21 mouse cellular contexts compared by ENCODE assay signal in the genomic region with DNA sequence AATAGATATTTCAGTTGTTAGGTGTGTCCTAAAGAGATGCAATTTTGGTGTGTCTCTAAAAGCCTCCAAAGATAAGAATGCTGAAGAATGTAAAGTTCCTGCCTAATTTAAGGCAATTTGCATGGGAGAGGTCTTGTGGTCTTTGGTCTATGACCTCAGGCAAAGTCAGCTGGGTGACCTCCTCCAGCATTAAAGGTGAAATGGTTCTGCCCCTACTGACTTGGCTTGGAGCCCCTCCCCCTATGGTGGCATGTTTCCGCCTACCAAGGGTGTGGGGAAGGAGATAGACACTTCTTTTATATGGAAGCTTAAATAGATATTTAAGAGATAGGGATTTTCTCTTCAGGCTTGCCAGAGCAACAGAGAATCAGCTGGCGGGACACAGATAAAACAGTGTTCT.
"Had no signal": no experiment of that assay in that cellular context is flagged by ENCODE, and none has a peak within 500 bp of the region (broad histone marks: within the 10 kb centered on the region; RNA-seq: fewer than 3 reads in every experiment).

No protein-coding gene starts in this region.

- H3K9me3 ChIP-seq: limb, embryonic 10.5 days; limb, embryonic 13.5 days; liver, embryonic 12.5 days; liver, embryonic 15.5 days; lung, embryonic 15.5 days; megakaryocyte, embryonic 14.5 days; stomach, embryonic 15.5 days had no signal

- H3K4me1 ChIP-seq: limb, embryonic 10.5 days; limb, embryonic 13.5 days; liver, embryonic 12.5 days; liver, embryonic 15.5 days; lung, embryonic 15.5 days; megakaryocyte, embryonic 14.5 days; stomach, embryonic 15.5 days had no signal

- DNase-seq: kidney, adult 18-20 months; kidney, adult 9 months; kidney, postnatal 14 days; kidney, postnatal 4 days; liver; lung, adult 18-20 months; lung, postnatal 14 days; midbrain, embryonic 14.5 days; right cerebral cortex, adult 18-20 months; right cerebral cortex, postnatal 14 days; spleen, adult 18-20 months; thymus, postnatal 25 days had no signal

- H3K36me3 ChIP-seq: limb, embryonic 10.5 days; limb, embryonic 13.5 days; liver, embryonic 12.5 days; liver, embryonic 15.5 days; lung, embryonic 15.5 days; stomach, embryonic 15.5 days had no signal

- H3K4me2 ChIP-seq: limb, embryonic 13.5 days; liver, embryonic 12.5 days; liver, embryonic 15.5 days; lung, embryonic 15.5 days; midbrain, embryonic 11.5 days; stomach, embryonic 15.5 days had no signal

- H3K27ac ChIP-seq: limb, embryonic 10.5 days; limb, embryonic 13.5 days; liver, embryonic 12.5 days; liver, embryonic 15.5 days; lung, embryonic 15.5 days; macrophage; stomach, embryonic 15.5 days had no signal

- ATAC-seq: liver, embryonic 12.5 days had no signal

- H3K4me3 ChIP-seq: limb, embryonic 10.5 days; limb, embryonic 13.5 days; liver, embryonic 12.5 days; liver, embryonic 15.5 days; lung, embryonic 15.5 days; megakaryocyte, embryonic 14.5 days; stomach, embryonic 15.5 days had no signal

- H3K27me3 ChIP-seq: limb, embryonic 13.5 days; liver, embryonic 12.5 days; liver, embryonic 15.5 days; lung, embryonic 15.5 days; megakaryocyte, embryonic 14.5 days; stomach, embryonic 15.5 days had no signal

- H3K9ac ChIP-seq: limb, embryonic 13.5 days; liver, embryonic 12.5 days; liver, embryonic 15.5 days; lung, embryonic 15.5 days; stomach, embryonic 15.5 days had no signal
